8 mouse cellular contexts compared by ENCODE assay signal in genomic region chr14:13917630-13918029, GRCm38 (mm10). TPM values are rescaled to one million over a fixed set of nuclear protein-coding genes. Genes with fewer than 3 reads are reported as not detected.
DNase-seq lines count a peak whose midpoint lies in the region; ATAC-seq and TF ChIP-seq lines count a peak whose summit lies in the region.

No protein-coding gene starts in this region.

- no peaks in the 10 kb centered on the region for H3K4me1 ChIP-seq in forebrain, embryonic 12.5 days
- no peaks in the 10 kb centered on the region for H3K4me1 ChIP-seq in intestine, embryonic 14.5 days (replicated peaks; ENCODE audit: control insufficient read depth, insufficient read depth, low read length)
- no peaks in the 10 kb centered on the region for H3K4me1 ChIP-seq in midbrain, embryonic 16.5 days (ENCODE audit: control insufficient read depth, insufficient read depth, low read length)

- 43% methylated on average over 3 of the region's 3 CpGs for WGBS in forebrain, embryonic 12.5 days
- WGBS in intestine, embryonic 14.5 days, result 39% methylated on average over 3 of the region's 3 CpGs
- WGBS in midbrain, embryonic 16.5 days, result 36% methylated on average over 3 of the region's 3 CpGs

- no peak overlapping the region for H3K27ac ChIP-seq in forebrain, embryonic 12.5 days
- H3K27ac ChIP-seq in intestine, embryonic 14.5 days (ENCODE audit: low read depth), result no peak overlapping the region
- no peak overlapping the region for H3K27ac ChIP-seq in left cerebral cortex, adult 2 months
- H3K27ac ChIP-seq in midbrain, embryonic 16.5 days (ENCODE audit: low read length), result no peak overlapping the region

- H3K27me3 ChIP-seq in forebrain, embryonic 12.5 days, result no peaks in the 10 kb centered on the region
- H3K27me3 ChIP-seq in intestine, embryonic 14.5 days (replicated peaks; ENCODE audit: control insufficient read depth, insufficient read depth, low read length), result no peaks in the 10 kb centered on the region
- H3K27me3 ChIP-seq in midbrain, embryonic 16.5 days (ENCODE audit: control insufficient read depth, insufficient read depth, low read depth, low read length), result no peaks in the 10 kb centered on the region

- intact Hi-C loops in left cerebral cortex, adult 2 months (cut with DNase I), result loop anchor here (1.0 to 10.0 kb wide), 4 partner anchors 460 to 720 kb away; no protein-coding TSS in a partner anchor

- peak; percentile 82 for ATAC-seq in forebrain, embryonic 12.5 days (ENCODE audit: low FRiP score)
- ATAC-seq in intestine, embryonic 14.5 days (replicated peaks; ENCODE audit: low FRiP score, low TSS enrichment, low read depth), result peak; percentile 60; the same call in 1 of the 2 replicates
- ATAC-seq in midbrain, embryonic 16.5 days, result peak; percentile 91

- H3K36me3 ChIP-seq in forebrain, embryonic 12.5 days (replicated peaks), result no peaks in the 10 kb centered on the region
- H3K36me3 ChIP-seq in intestine, embryonic 14.5 days (ENCODE audit: control insufficient read depth, insufficient read depth, low read length), result no peaks in the 10 kb centered on the region
- H3K36me3 ChIP-seq in midbrain, embryonic 16.5 days (ENCODE audit: control insufficient read depth, insufficient read depth, low read length), result no peaks in the 10 kb centered on the region

- DNase-seq in urinary bladder, postnatal 14 days (ENCODE audit: low spot score), result peak; percentile 55
- DNase-seq in urinary bladder, postnatal 4 days (ENCODE audit: low spot score in 2 of 2), result no peak
- DNase-seq in c-Kit-negative CD71-positive TER-119-positive erythroid progenitor cells, embryonic 14.5 days (ENCODE audit: low read depth, low spot score), result peak; percentile 2
- DNase-seq in intestine, embryonic 14.5 days (ENCODE audit: low spot score), result peak; percentile 72
- DNase-seq in left cerebral cortex, adult 2 months (ENCODE audit: extremely low spot score in 1 of 2, low spot score in 2 of 2), result peak; percentile 64 to 66
- DNase-seq in telencephalon, adult 2 months (ENCODE audit: low read depth, low spot score), result peak; percentile 81

- H3K4me3 ChIP-seq in forebrain, embryonic 12.5 days (replicated peaks), result no peak overlapping the region
- H3K4me3 ChIP-seq in intestine, embryonic 14.5 days (ENCODE audit: low read depth, low read length), result no peak overlapping the region
- H3K4me3 ChIP-seq in left cerebral cortex, adult 2 months, result no peak overlapping the region
- H3K4me3 ChIP-seq in midbrain, embryonic 16.5 days (ENCODE audit: low read depth, low read length), result no peak overlapping the region

- H3K4me2 ChIP-seq in forebrain, embryonic 12.5 days, result no peak overlapping the region
- no peak overlapping the region for H3K4me2 ChIP-seq in intestine, embryonic 14.5 days (ENCODE audit: low read length)
- H3K4me2 ChIP-seq in midbrain, embryonic 16.5 days (ENCODE audit: low read length), result no peak overlapping the region

- H3K9me3 ChIP-seq in forebrain, embryonic 12.5 days, result no peaks in the 10 kb centered on the region
- H3K9me3 ChIP-seq in intestine, embryonic 14.5 days (ENCODE audit: control insufficient read depth, low read length), result no peaks in the 10 kb centered on the region
- H3K9me3 ChIP-seq in midbrain, embryonic 16.5 days (replicated peaks; ENCODE audit: control insufficient read depth, low read length, poor library complexity, severe bottlenecking), result no peaks in the 10 kb centered on the region

- TF ChIP-seq CTCF in left cerebral cortex, adult 2 months (IDR thresholded peaks at IDR 0.05), result peak; percentile 86

- H3K9ac ChIP-seq in forebrain, embryonic 12.5 days, result no peak overlapping the region
- H3K9ac ChIP-seq in intestine, embryonic 14.5 days (ENCODE audit: low read length), result no peak overlapping the region
- H3K9ac ChIP-seq in midbrain, embryonic 16.5 days (ENCODE audit: low read depth, low read length), result no peak overlapping the region

RNA-seq across cellular contexts. Expression of gene Gm281, which starts 3.4 kb away (rescaled TPM):
- polyA plus RNA-seq in forebrain, embryonic 12.5 days (2016; fragmentation: Nextera tagmentation; extraction: Ambion mirVana), result not detected in 2 replicates
- not detected in 2 replicates for polyA plus RNA-seq in intestine, embryonic 14.5 days (2014; fragmentation: Nextera tagmentation; extraction: Ambion mirVana)
- total RNA-seq in left cerebral cortex, adult 2 months (2021), result not detected
- polyA plus RNA-seq in midbrain, embryonic 16.5 days (2015; fragmentation: Nextera tagmentation; extraction: Ambion mirVana), result not detected in 2 replicates

RNA-seq across cellular contexts. Expression of gene Atxn7, which starts 43.6 kb away (rescaled TPM):
- polyA plus RNA-seq in forebrain, embryonic 12.5 days (2016; fragmentation: Nextera tagmentation; extraction: Ambion mirVana), result 6.9 and 11.1 TPM in 2 replicates
- polyA plus RNA-seq in intestine, embryonic 14.5 days (2014; fragmentation: Nextera tagmentation; extraction: Ambion mirVana), result 5.9 and 6.6 TPM in 2 replicates
- total RNA-seq in left cerebral cortex, adult 2 months (2021), result 10 to 100 TPM; 25.8 to 32.9 TPM
- 2.9 and 3.4 TPM in 2 replicates for polyA plus RNA-seq in midbrain, embryonic 16.5 days (2015; fragmentation: Nextera tagmentation; extraction: Ambion mirVana)

RNA-seq across cellular contexts. Expression of gene Thoc7, which starts 44.0 kb away (rescaled TPM):
- 227 and 240 TPM in 2 replicates for polyA plus RNA-seq in forebrain, embryonic 12.5 days (2016; fragmentation: Nextera tagmentation; extraction: Ambion mirVana)
- polyA plus RNA-seq in intestine, embryonic 14.5 days (2014; fragmentation: Nextera tagmentation; extraction: Ambion mirVana), result 198 and 202 TPM in 2 replicates
- total RNA-seq in left cerebral cortex, adult 2 months (2021), result 100 to 1,000 TPM in 1 of 2 experiments, 10 to 100 TPM in 1; 90.3 to 106 TPM
- polyA plus RNA-seq in midbrain, embryonic 16.5 days (2015; fragmentation: Nextera tagmentation; extraction: Ambion mirVana), result 147 and 153 TPM in 2 replicates

Comparison
In these comparisons a context has a peak if more than half of its experiments do, and no peak if none do; other contexts are left out.
1. DNase-seq: peak in urinary bladder, postnatal 14 days (single experiment), c-Kit-negative CD71-positive TER-119-positive erythroid progenitor cells, embryonic 14.5 days (single experiment), intestine, embryonic 14.5 days (single experiment), left cerebral cortex, adult 2 months (2 of 2) and telencephalon, adult 2 months (single experiment); none in urinary bladder, postnatal 4 days (0 of 2).
2. Peak in every context shown above with its lines, with median percentiles within 50 percentile points of each other: ATAC-seq.